Mouse (Mus musculus) liver, embryonic 16.5 days (tissue): ENCODE data around the gene Copg1. TPM values are rescaled to one million over a fixed set of nuclear protein-coding genes. Genes with fewer than 3 reads are reported as not detected.

ENCODE experiments used
- ATAC-seq: fragments of 200-750 bp; cut with Nextera tagmentation; 2 replicates; pipeline ENCODE4 v1.8.0; 2017; ENCODE audit warnings: low read depth, mild to moderate bottlenecking, moderate number of reproducible peaks, moderate library complexity
- H3K27ac ChIP-seq: fragments of 300-500 bp; sonication (generic); 2 replicates; pipeline ENCODE4 v1.5.1; 2014; ENCODE audit warnings: mild to moderate bottlenecking, low read length
- H3K27me3 ChIP-seq: fragments of 300-500 bp; sonication (generic); 2 replicates; pipeline ENCODE4 v1.6.1; 2014; ENCODE audit warnings: low read depth, low read length, mixed read lengths; ENCODE audit not compliant: control insufficient read depth, insufficient read depth
- H3K36me3 ChIP-seq: fragments of 300-500 bp; sonication (generic); 2 replicates; pipeline ENCODE4 v1.6.1; 2014; ENCODE audit warnings: mild to moderate bottlenecking; ENCODE audit not compliant: control insufficient read depth, insufficient read depth
- H3K4me1 ChIP-seq: fragments of 300-500 bp; sonication (generic); 2 replicates; pipeline ENCODE4 v1.6.1; 2014; ENCODE audit warnings: low read depth, low read length, mixed read lengths; ENCODE audit not compliant: control insufficient read depth
- H3K4me2 ChIP-seq: fragments of 300-500 bp; sonication (generic); 2 replicates; pipeline ENCODE4 v1.6.1; 2014; ENCODE audit warnings: low read depth, low read length, mixed read lengths
- H3K4me3 ChIP-seq: fragments of 300-500 bp; sonication (generic); 2 replicates; pipeline ENCODE4 v1.5.1; 2014; ENCODE audit warnings: low read depth, mild to moderate bottlenecking, low read length
- H3K9ac ChIP-seq: fragments of 300-500 bp; sonication (generic); 2 replicates; pipeline ENCODE4 v1.6.1; 2014; ENCODE audit warnings: low read depth, low read length
- H3K9me3 ChIP-seq: fragments of 300-500 bp; sonication (generic); replicated peaks from 2 replicates; pipeline ENCODE4 v1.6.1; 2016; ENCODE audit warnings: low read length; ENCODE audit not compliant: control insufficient read depth
- WGBS: fragments of 180-500 bp; shearing (Covaris S2); extraction: QIAGEN DNeasy Blood & Tissue Kit; methylation state at CpG from one replicate; pipeline ENCODE4 v1.1.7; 2014; ENCODE audit not compliant: insufficient replicate concordance; 5-methylcytosine and 5-hydroxymethylcytosine counted together
- polyA plus RNA-seq: library from polyadenylated mRNA; unstranded; fragments of >200 nt; fragmentation: Nextera tagmentation; extraction: Ambion mirVana; gene quantifications from 2 replicates; pipeline ENCODE4 v1.2.1, GENCODE M21; 2015

The Copg1 gene
- polyA plus RNA-seq, 1 experiment from 2014 or later = 59.3 TPM

- Histone ChIP-seq H3K27ac (no peak overlapping the region), H3K4me1 (peaks cover 6% of the 10 kb centered on the region), H3K27me3 (no peaks in the 10 kb centered on the region), H3K4me3 (no peak overlapping the region), H3K9ac (no peak overlapping the region), H3K4me2 (no peak overlapping the region), H3K9me3 (no peaks in the 10 kb centered on the region), H3K36me3 (no peaks in the 10 kb centered on the region)
- ATAC-seq = no peak
- 62% methylated on average over 3 of the region's 3 CpGs for WGBS
These were observed 5.4 kb upstream of the Copg1 start for GRCm38 (mm10) chr6:87882221-87882620.

- Histone ChIP-seq H3K27me3 (no peaks in the 10 kb centered on the region), H3K9ac (no peak overlapping the region), H3K4me2 (no peak overlapping the region), H3K4me1 (peaks cover 9% of the 10 kb centered on the region), H3K4me3 (no peak overlapping the region), H3K36me3 (no peaks in the 10 kb centered on the region), H3K27ac (no peak overlapping the region), H3K9me3 (no peaks in the 10 kb centered on the region)
- ATAC-seq = no peak
- WGBS = 62% methylated on average over 4 of the region's 4 CpGs
These were observed 4.8 kb upstream of the Copg1 start for GRCm38 (mm10) chr6:87882816-87883215.

- Histone ChIP-seq H3K9ac (no peak overlapping the region), H3K4me3 (no peak overlapping the region), H3K27ac (peak overlapping the region; percentile 58), H3K4me1 (peaks cover 13% of the 10 kb centered on the region), H3K27me3 (no peaks in the 10 kb centered on the region), H3K4me2 (no peak overlapping the region; the same call in 1 of the 2 replicates), H3K9me3 (no peaks in the 10 kb centered on the region), H3K36me3 (peaks cover 10% of the 10 kb centered on the region)
- no peak for ATAC-seq
- WGBS = 72% methylated on average over 1 of the region's 1 CpGs
These were observed 893 bp upstream of the Copg1 start for GRCm38 (mm10) chr6:87886721-87887120.

- Histone ChIP-seq H3K4me2 (no peak overlapping the region), H3K4me1 (peaks cover 2% of the 10 kb centered on the region), H3K27me3 (no peaks in the 10 kb centered on the region), H3K9ac (no peak overlapping the region), H3K4me3 (no peak overlapping the region), H3K36me3 (peaks cover 52% of the 10 kb centered on the region), H3K27ac (no peak overlapping the region), H3K9me3 (no peaks in the 10 kb centered on the region)
- no peak for ATAC-seq
- 86% methylated on average over 7 of the region's 7 CpGs for WGBS
These were observed 6.3 kb downstream of the Copg1 start for GRCm38 (mm10) chr6:87893931-87894330.

- no peak overlapping the region for H3K27ac ChIP-seq
- H3K4me1 ChIP-seq = no peaks in the 10 kb centered on the region
- H3K9me3 ChIP-seq = no peaks in the 10 kb centered on the region
- no peak overlapping the region for H3K4me2 ChIP-seq
- no peak for ATAC-seq
- H3K27me3 ChIP-seq = no peaks in the 10 kb centered on the region
- 90% methylated on average over 10 of the region's 10 CpGs for WGBS
- no peak overlapping the region for H3K4me3 ChIP-seq
- peaks cover 62% of the 10 kb centered on the region for H3K36me3 ChIP-seq
- H3K9ac ChIP-seq = no peak overlapping the region
These were observed 10.4 kb downstream of the Copg1 start for GRCm38 (mm10) chr6:87898028-87898427.

- Histone ChIP-seq H3K9me3 (no peaks in the 10 kb centered on the region), H3K36me3 (peaks cover 73% of the 10 kb centered on the region), H3K27me3 (no peaks in the 10 kb centered on the region), H3K4me2 (no peak overlapping the region), H3K4me1 (no peaks in the 10 kb centered on the region), H3K9ac (no peak overlapping the region), H3K4me3 (no peak overlapping the region), H3K27ac (no peak overlapping the region)
- no peak for ATAC-seq
- WGBS = 49% methylated on average over 5 of the region's 5 CpGs
These were observed 19.0 kb downstream of the Copg1 start for GRCm38 (mm10) chr6:87906632-87907031.

GRCm38 (mm10) chr6:87909181-87909580 is 21.6 kb downstream of the Copg1 start:
- 82% methylated on average over 6 of the region's 6 CpGs for WGBS
- Histone ChIP-seq H3K4me3 (no peak overlapping the region), H3K4me1 (peaks cover 5% of the 10 kb centered on the region), H3K36me3 (peaks cover 58% of the 10 kb centered on the region), H3K4me2 (no peak overlapping the region), H3K27me3 (no peaks in the 10 kb centered on the region), H3K9ac (no peak overlapping the region), H3K27ac (no peak overlapping the region), H3K9me3 (no peaks in the 10 kb centered on the region)
- no peak for ATAC-seq

GRCm38 (mm10) chr6:87911559-87911958 is 23.9 kb downstream of the Copg1 start:
- Histone ChIP-seq H3K4me3 (no peak overlapping the region), H3K27me3 (no peaks in the 10 kb centered on the region), H3K36me3 (peaks cover 40% of the 10 kb centered on the region), H3K9ac (no peak overlapping the region), H3K9me3 (no peaks in the 10 kb centered on the region), H3K4me1 (peaks cover 14% of the 10 kb centered on the region), H3K4me2 (no peak overlapping the region), H3K27ac (no peak overlapping the region)
- 75% methylated on average over 6 of the region's 6 CpGs for WGBS
- ATAC-seq = no peak

GRCm38 (mm10) chr6:87913661-87914325 is 26.2 kb downstream of the Copg1 start, which contains the start of gene Hmces:
TSS of gene Hmces (plus strand) at chr6:87913935.
- ATAC-seq = peak; percentile 91
- H3K9ac ChIP-seq = peak within 1 kb of the TSS; percentile 93
- peak within 1 kb of the TSS; percentile 99 for H3K4me2 ChIP-seq
- no peaks in the 10 kb centered on the region for H3K9me3 ChIP-seq
- peaks cover 35% of the 10 kb centered on the region for H3K36me3 ChIP-seq
- no peaks in the 10 kb centered on the region for H3K27me3 ChIP-seq
- 2% methylated on average over 62 of the region's 62 CpGs for WGBS
- peak within 1 kb of the TSS; percentile 84 for H3K27ac ChIP-seq
- peak within 1 kb of the TSS; percentile 92 for H3K4me3 ChIP-seq
- peaks cover 14% of the 10 kb centered on the region for H3K4me1 ChIP-seq
